Mouse (Mus musculus) liver, postnatal 0 days (tissue): ENCODE data around the gene Olfr1124. TPM values are rescaled to one million over a fixed set of nuclear protein-coding genes. Genes with fewer than 3 reads are reported as not detected.
"Not testable (repeated sequence)": the region's sequence is repeated elsewhere in the genome, so short reads cannot be mapped to it uniquely, and the experiment has no call there.

ENCODE experiments used
- ATAC-seq: fragments of 200-750 bp; cut with Nextera tagmentation; 2 replicates; pipeline ENCODE4 v1.8.0; 2017; ENCODE audit warnings: mild to moderate bottlenecking, moderate library complexity
- DNase-seq: peaks from one replicate; pipeline ENCODE4 v3.0.0-alpha.2; 2016
- H3K27ac ChIP-seq: fragments of 300-500 bp; sonication (generic); 2 replicates; pipeline ENCODE4 v1.5.1; 2014; ENCODE audit warnings: antibody characterized with exemption, moderate library complexity, mild to moderate bottlenecking, low read depth
- H3K27me3 ChIP-seq: fragments of 300-500 bp; sonication (generic); 2 replicates; pipeline ENCODE4 v1.6.1; 2014; ENCODE audit warnings: low read length, control low read depth, mixed read lengths; ENCODE audit not compliant: insufficient read depth
- H3K36me3 ChIP-seq: fragments of 300-500 bp; sonication (generic); replicated peaks from 2 replicates; pipeline ENCODE4 v1.6.1; 2014; ENCODE audit warnings: mild to moderate bottlenecking, control low read depth, low read length, moderate library complexity, mixed read lengths; ENCODE audit not compliant: insufficient read depth
- H3K4me1 ChIP-seq: fragments of 300-500 bp; sonication (generic); 2 replicates; pipeline ENCODE4 v1.6.1; 2014; ENCODE audit warnings: antibody characterized with exemption, mild to moderate bottlenecking, control low read depth; ENCODE audit not compliant: insufficient read depth
- H3K4me2 ChIP-seq: fragments of 300-500 bp; sonication (generic); 2 replicates; pipeline ENCODE4 v1.6.1; 2014; ENCODE audit warnings: low read depth, mild to moderate bottlenecking, low read length, moderate library complexity, mixed read lengths
- H3K4me3 ChIP-seq: fragments of 300-500 bp; sonication (generic); 2 replicates; pipeline ENCODE4 v1.5.1; 2014; ENCODE audit warnings: low read depth, low read length
- H3K9ac ChIP-seq: fragments of 300-500 bp; sonication (generic); replicated peaks from 2 replicates; pipeline ENCODE4 v1.6.1; 2014; ENCODE audit warnings: mild to moderate bottlenecking, moderate library complexity
- H3K9me3 ChIP-seq: fragments of 300-500 bp; sonication (generic); 2 replicates; pipeline ENCODE4 v1.6.1; 2016; ENCODE audit warnings: mild to moderate bottlenecking, control low read depth, low read length, mixed read lengths
- CTCF ChIP-seq: sonication (generic); IDR thresholded peaks from 2 replicates; pipeline ENCODE4 v1.5.1; 2016; ENCODE audit warnings: antibody characterized with exemption, low read depth
- EP300 ChIP-seq: IDR thresholded peaks from 2 replicates; pipeline ENCODE4 v1.6.1; 2016; ENCODE audit warnings: antibody characterized with exemption, low read depth, mild to moderate bottlenecking
- WGBS: fragments of 180-500 bp; shearing (Covaris S2); extraction: QIAGEN DNeasy Blood & Tissue Kit; methylation state at CpG from one replicate; pipeline ENCODE4 v1.1.7; 2014; ENCODE audit not compliant: insufficient replicate concordance; 5-methylcytosine and 5-hydroxymethylcytosine counted together
- polyA plus RNA-seq: library from polyadenylated mRNA; unstranded; fragments of >200 nt; fragmentation: Nextera tagmentation; extraction: Ambion mirVana; gene quantifications from 2 replicates; pipeline ENCODE4 v1.2.1, GENCODE M21; 2015

Olfr1124 gene
- polyA plus RNA-seq: not detected in 2 replicates

DNA sequence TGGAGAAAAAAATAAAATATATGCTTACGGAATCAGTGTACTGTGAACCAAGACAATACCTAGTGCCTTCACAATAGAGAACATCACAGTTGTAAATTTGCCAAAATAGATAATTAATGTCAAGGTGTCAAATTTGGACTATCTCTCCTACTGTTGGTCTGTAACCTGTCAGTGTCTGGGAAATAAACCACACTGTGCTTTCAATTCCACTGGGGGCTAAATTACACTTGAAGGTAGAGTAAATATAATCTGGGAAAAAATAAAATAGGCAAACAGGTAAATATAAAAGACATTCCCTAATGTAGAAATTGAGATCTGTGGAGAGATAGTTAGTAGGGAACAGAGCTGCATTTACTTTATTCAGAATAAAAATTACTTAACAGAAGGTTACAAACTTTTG lies at the start of gene Olfr1124:
Olfr1124 (plus strand) TSS at position 301 of the 400 bp plus-strand sequence.
- WGBS: 83% methylated on average over 1 of the region's 1 CpGs
- no peaks in the 10 kb centered on the region for H3K36me3 ChIP-seq
- no peak within 1 kb of the TSS for H3K27ac ChIP-seq
- no peaks in the 10 kb centered on the region for H3K4me1 ChIP-seq
- H3K27me3 ChIP-seq: no peaks in the 10 kb centered on the region
- no peak within 1 kb of the TSS for H3K9ac ChIP-seq
- H3K4me2 ChIP-seq: no peak within 1 kb of the TSS
- ATAC-seq: no peak
- TF ChIP-seq CTCF (no peak), EP300 (no peak)
- no peaks in the 10 kb centered on the region for H3K9me3 ChIP-seq
- no peak within 1 kb of the TSS for H3K4me3 ChIP-seq
- DNase-seq: no peak

DNA sequence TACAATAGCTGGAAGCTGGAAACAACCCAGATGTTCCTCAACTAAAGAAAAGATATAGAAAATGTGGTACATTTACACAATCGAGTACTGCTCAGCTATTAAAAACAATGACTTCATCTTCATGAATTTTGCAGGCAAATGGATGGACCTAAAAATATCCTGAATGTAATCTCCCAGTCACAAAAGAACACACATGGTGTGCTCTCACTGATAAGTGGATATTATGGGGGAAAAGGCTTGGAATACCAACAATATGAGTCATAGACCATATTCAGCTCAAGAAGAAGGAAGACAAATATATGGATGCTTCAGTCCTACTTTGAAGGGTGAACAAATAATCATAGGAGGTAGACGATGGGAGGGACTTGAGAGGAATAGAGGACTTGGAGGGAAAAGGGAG lies 46.1 kb upstream of the Olfr1124 start:
- Histone ChIP-seq H3K27ac (no peak overlapping the region), H3K4me2 (no peak overlapping the region), H3K4me1 (no peaks in the 10 kb centered on the region), H3K9me3 (0 out of 2 replicates have a peak, but pooled peaks cover 2% of the 10 kb centered on the region), H3K27me3 (no peaks in the 10 kb centered on the region), H3K9ac (no peak overlapping the region), H3K36me3 (no peaks in the 10 kb centered on the region), H3K4me3 (no peak overlapping the region)
- TF ChIP-seq EP300 (no peak), CTCF (no peak)
- 64% methylated on average over 2 of the region's 2 CpGs for WGBS
- ATAC-seq (no peak), DNase-seq (no peak)

DNA sequence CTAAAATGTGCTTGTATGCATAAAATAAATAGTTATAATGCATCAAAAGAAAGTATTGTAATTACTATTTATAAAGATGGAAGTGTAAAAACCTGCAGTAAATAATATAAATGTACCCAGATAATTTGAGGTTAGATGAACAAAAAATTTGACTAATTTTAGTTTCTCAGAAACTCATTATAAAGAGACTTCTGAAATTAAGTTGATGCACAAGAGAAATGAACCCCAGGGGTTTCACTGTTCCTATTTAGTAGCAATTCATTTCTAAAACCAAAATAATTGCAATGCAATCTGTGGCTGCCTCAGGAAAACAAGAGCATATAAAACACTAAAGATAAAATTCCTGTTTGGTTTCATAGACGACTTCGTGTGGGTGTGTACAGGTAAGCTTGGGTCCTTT lies 44.5 kb upstream of the Olfr1124 start, which contains the start of gene Olfr1122:
Olfr1122 (plus strand) TSS at position 301 of the 400 bp plus-strand sequence.
- no peak within 1 kb of the TSS for H3K27ac ChIP-seq
- no peaks in the 10 kb centered on the region for H3K27me3 ChIP-seq
- H3K36me3 ChIP-seq: no peaks in the 10 kb centered on the region
- no peak within 1 kb of the TSS for H3K4me3 ChIP-seq
- no peak for DNase-seq
- no peak for TF ChIP-seq CTCF
- no peak for TF ChIP-seq EP300
- no peak within 1 kb of the TSS for H3K4me2 ChIP-seq
- WGBS: 81% methylated on average over 2 of the region's 2 CpGs
- 0 out of 2 replicates have a peak, but pooled peaks cover 2% of the 10 kb centered on the region for H3K9me3 ChIP-seq
- ATAC-seq: no peak
- H3K9ac ChIP-seq: no peak within 1 kb of the TSS
- no peaks in the 10 kb centered on the region for H3K4me1 ChIP-seq

DNA sequence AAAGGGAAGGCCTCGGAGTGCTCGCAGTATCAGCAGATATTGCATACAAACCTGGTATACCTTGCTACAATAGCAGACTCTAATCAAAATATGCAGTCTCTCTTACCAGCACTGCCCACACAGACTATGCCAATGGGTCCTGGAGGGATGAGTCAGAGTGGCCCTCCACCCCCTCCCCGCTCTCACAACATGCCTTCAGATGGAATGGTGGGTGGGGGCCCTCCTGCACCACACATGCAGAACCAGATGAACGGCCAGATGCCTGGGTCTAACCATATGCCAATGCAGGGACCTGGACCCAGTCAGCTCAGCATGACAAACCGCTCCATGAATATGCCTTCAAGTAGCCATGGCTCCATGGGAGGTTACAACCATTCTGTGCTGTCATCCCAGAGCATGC lies 36.5 kb upstream of the Olfr1124 start:
- H3K9ac ChIP-seq, H3K4me2 ChIP-seq, DNase-seq, ATAC-seq, H3K4me1 ChIP-seq, H3K27me3 ChIP-seq, H3K36me3 ChIP-seq, H3K4me3 ChIP-seq, H3K27ac ChIP-seq, H3K9me3 ChIP-seq: not testable (repeated sequence)
- 71% methylated on average over 5 of the region's 5 CpGs for WGBS

DNA sequence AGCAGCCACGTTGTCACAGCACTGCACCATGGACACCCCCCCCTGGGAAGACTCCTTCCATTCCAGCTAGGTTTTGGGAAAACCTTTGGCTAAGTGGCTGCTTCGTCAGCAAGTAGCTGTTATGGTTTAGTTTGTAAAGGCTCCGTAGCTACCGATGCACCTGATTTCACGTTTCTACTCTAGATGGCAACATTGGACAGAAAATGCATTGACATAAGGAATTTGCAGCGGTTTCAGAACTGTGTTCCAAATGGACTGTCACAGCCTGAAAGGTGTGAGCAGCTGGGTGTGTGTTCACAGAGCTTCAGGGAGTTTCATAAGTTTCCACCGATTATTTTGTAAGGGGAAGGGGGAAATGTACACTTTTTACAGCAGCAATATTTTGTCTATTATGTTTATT lies 35.4 kb upstream of the Olfr1124 start:
- H3K9me3 ChIP-seq, H3K9ac ChIP-seq, H3K27ac ChIP-seq, H3K4me1 ChIP-seq, H3K4me3 ChIP-seq, H3K36me3 ChIP-seq, ATAC-seq, H3K27me3 ChIP-seq, DNase-seq, H3K4me2 ChIP-seq: not testable (repeated sequence)
- 80% methylated on average over 7 of the region's 7 CpGs for WGBS

DNA sequence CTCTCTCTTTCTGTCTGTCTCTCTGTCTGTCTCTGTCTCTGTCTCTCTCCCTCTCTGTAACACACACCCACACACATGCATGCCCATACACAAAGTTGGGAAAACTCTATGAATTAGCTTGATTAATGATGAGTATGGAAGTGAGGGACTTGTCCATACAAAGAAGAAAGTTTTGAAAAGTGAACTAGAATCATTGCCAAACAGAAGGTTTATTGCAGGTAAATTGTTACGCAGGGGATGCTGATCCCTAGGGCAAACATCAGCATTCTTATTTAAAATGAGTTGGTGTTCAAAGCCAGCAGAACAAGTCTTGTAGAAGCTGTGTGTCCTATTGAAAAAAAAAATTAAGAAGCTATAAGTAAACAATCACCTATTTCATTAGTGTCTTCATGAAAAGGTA lies 13.7 kb upstream of the Olfr1124 start, which contains the start of gene Olfr1123:
Olfr1123 (plus strand) TSS at position 301 of the 400 bp plus-strand sequence.
- no peaks in the 10 kb centered on the region for H3K9me3 ChIP-seq
- no peaks in the 10 kb centered on the region for H3K27me3 ChIP-seq
- no peak for ATAC-seq
- H3K9ac ChIP-seq: no peak within 1 kb of the TSS
- no peak within 1 kb of the TSS for H3K27ac ChIP-seq
- no peak within 1 kb of the TSS for H3K4me2 ChIP-seq
- TF ChIP-seq EP300: no peak
- no peak for TF ChIP-seq CTCF
- H3K4me3 ChIP-seq: no peak within 1 kb of the TSS
- no peaks in the 10 kb centered on the region for H3K4me1 ChIP-seq
- H3K36me3 ChIP-seq: no peaks in the 10 kb centered on the region
- DNase-seq: no peak
- WGBS: 89% methylated on average over 1 of the region's 1 CpGs

DNA sequence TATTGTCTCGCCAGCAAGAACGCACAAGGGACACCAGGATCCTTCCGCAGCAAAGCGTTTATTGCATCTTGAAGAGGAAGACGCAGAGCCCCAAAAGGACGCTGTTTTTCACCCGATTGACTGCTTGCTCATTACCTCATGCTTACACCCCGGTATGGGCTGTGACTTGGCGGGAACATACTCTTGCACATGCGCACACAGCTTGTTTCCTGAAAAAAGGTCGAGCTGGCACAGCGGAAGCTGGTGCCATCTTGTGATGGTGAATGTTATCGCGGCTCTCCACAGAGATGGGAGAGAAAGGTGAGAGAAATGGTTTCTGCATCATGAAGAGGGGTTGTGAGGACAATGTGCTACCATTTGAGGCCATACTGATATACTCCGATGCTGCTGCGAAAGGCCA lies 7.7 kb downstream of the Olfr1124 start:
- TF ChIP-seq CTCF (no peak), EP300 (no peak)
- Histone ChIP-seq H3K9me3 (no peaks in the 10 kb centered on the region), H3K4me2 (no peak overlapping the region), H3K4me3 (no peak overlapping the region), H3K9ac (no peak overlapping the region), H3K27me3 (no peaks in the 10 kb centered on the region), H3K4me1 (no peaks in the 10 kb centered on the region), H3K27ac (no peak overlapping the region), H3K36me3 (no peaks in the 10 kb centered on the region)
- no peak for DNase-seq
- 78% methylated on average over 16 of the region's 16 CpGs for WGBS
- no peak for ATAC-seq
